Mouse (Mus musculus): ENCODE data around the gene Gm5039. TPM values are rescaled to one million over a fixed set of nuclear protein-coding genes. Genes with fewer than 3 reads are reported as not detected.
"Not testable (repeated sequence)": the region's sequence is repeated elsewhere in the genome, so short reads cannot be mapped to it uniquely, and the experiment has no call there.

Gene Gm5039
- polyA plus RNA-seq (2016; fragmentation: Nextera tagmentation; extraction: Ambion mirVana), result not detected in 2 replicates

DNA sequence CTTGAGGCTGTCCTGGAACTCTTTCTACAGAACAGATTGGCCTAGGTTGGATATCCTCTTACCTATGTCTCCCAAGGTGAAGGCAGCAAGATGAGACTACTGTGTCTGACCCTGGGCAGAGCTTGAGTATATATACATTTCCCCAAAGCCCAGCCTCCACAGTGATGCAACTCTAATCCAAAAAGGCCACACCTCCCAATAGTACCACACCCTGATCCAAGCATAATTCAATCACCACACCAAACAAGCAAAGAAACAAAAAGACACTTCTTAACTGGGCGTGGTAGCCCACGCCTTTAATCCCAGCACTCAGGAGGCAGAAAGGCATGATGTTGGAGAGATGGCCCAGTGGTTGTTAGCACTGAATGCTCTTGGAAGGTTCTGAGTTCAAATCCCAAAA lies at the start of gene Gm5039:
Gene Gm5039, minus strand, starts transcription at position 101 of the 400 bp plus-strand sequence.
- DNase-seq (ENCODE audit: low spot score); H3K4me1 ChIP-seq (replicated peaks); H3K27me3 ChIP-seq (ENCODE audit: insufficient read depth, poor library complexity, severe bottlenecking); H3K9me3 ChIP-seq; H3K36me3 ChIP-seq; H3K27ac ChIP-seq; H3K4me3 ChIP-seq: not testable (repeated sequence)
- WGBS, result 92% methylated on average over 2 of the region's 2 CpGs

DNA sequence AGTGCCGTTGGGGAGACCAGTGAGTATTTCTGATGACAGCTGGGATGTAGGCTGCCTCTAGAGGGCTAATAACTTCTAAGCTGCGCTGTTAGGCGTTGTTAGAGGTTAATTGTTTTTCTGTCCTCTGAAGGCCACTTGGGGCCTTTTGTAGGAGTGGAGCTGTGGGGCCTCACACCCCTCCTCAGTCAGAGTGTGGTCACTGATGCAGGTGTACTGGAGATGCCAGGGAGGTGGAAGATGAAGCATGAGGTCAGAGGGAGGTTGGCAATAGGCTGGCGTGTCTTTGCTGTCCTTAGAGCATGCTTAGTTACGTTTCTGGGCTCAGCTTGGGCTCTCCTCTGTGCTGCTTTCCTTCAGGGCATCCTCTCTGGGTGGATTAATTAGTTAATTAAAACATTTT lies 48.2 kb upstream of the Gm5039 start:
- DNase-seq (ENCODE audit: low spot score), result no peak
- Histone ChIP-seq H3K9me3 (no peaks in the 10 kb centered on the region), H3K4me3 (no peak overlapping the region), H3K36me3 (no peaks in the 10 kb centered on the region), H3K4me1 (replicated peaks) (peaks cover 2% of the 10 kb centered on the region; the same call in 1 of the 2 replicates), H3K27me3 (ENCODE audit: insufficient read depth, poor library complexity, severe bottlenecking) (no peaks in the 10 kb centered on the region), H3K27ac (no peak overlapping the region)
- WGBS, result 83% methylated on average over 5 of the region's 5 CpGs

DNA sequence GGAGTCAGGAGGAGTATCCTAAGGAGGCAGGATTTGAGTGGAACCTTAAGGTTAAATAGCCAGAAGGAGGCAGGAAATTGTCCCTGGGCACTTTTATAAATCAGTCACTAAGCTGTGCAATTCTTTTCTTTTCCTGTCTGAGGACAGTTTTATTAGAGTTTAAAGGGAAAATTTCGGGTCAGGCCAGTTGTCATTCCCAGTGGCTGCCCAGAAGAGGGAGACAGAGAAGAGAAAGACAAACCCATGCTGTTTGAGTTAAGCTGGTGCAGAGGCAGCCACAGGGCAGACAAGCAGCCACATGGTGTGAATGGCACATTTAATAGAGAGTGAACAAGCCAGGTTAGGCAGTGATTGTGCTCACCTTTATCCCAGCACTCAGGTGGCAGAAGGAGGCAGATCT lies 46.5 kb upstream of the Gm5039 start:
- not testable (repeated sequence) for H3K4me3 ChIP-seq; DNase-seq (ENCODE audit: low spot score); H3K27ac ChIP-seq; H3K9me3 ChIP-seq; H3K4me1 ChIP-seq (replicated peaks); H3K36me3 ChIP-seq; H3K27me3 ChIP-seq (ENCODE audit: insufficient read depth, poor library complexity, severe bottlenecking)
- WGBS, result 12% methylated on average over 1 of the region's 1 CpGs

DNA sequence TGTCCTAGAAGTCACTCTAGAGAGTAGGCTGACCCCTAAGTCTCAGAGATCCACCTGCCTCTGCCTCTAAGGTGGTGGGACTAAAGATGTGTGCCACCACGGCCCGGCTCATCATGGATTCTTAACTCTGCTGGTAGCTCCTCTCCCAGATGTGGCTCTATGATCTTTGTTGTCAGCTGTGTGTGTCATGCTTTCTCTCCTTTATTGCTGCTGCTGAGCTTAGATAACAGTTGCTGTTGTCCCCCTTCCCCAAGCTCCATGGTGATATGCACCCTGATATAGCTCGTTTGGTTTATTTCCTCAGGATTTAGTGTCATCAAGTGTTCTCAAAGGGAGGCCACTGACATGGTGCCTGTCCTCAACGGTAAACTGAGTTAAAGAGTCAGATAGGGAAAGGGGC lies 45.9 kb upstream of the Gm5039 start:
- not testable (repeated sequence) for H3K9me3 ChIP-seq; H3K4me1 ChIP-seq (replicated peaks); H3K4me3 ChIP-seq; DNase-seq (ENCODE audit: low spot score); H3K36me3 ChIP-seq; H3K27ac ChIP-seq; H3K27me3 ChIP-seq (ENCODE audit: insufficient read depth, poor library complexity, severe bottlenecking)
- WGBS, result 87% methylated on average over 4 of the region's 4 CpGs

DNA sequence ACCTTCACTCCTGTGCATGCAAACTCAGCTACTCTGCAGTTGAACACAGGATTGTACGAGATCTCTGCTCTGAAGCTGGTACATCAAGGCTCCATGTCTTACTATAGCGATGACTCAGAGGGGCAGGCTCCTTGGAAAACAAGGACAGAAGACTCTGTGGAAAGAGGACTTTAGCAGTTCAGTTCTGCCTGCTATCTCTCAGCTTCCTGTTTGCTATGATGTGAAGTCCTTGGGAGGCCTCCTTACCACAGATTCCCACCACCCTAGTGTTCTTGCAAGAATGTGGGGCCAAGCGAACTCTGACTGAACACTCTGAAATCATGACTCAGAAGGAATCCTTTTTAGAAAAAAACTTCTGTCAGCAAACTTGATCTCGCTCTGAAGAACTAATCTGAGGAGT lies 44.8 kb upstream of the Gm5039 start:
- no peaks in the 10 kb centered on the region for H3K9me3 ChIP-seq
- H3K4me3 ChIP-seq, result no peak overlapping the region
- no peaks in the 10 kb centered on the region for H3K4me1 ChIP-seq (replicated peaks)
- H3K36me3 ChIP-seq, result no peaks in the 10 kb centered on the region
- H3K27ac ChIP-seq, result no peak overlapping the region
- no peak for DNase-seq (ENCODE audit: low spot score)
- WGBS, result 86% methylated on average over 4 of the region's 4 CpGs
- no peaks in the 10 kb centered on the region for H3K27me3 ChIP-seq (ENCODE audit: insufficient read depth, poor library complexity, severe bottlenecking)

DNA sequence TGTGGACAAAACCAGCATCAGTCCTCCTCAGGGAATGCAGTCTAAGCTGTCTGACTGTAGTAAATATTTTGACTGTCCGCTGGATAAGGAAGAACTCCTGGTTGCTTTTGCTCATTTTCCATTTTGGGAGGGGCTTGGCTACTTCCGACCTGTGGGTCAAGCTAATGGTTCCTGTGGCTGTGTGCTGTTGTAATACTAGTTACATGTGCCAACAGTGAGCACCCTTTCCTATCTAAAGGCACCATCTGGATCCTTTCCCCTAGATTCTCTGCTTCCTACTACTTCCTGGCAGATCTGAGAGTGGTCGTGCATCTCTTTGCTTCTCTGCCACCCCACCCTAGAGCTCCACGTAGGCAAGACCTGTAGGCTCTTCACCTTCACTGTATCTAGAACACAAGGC lies 43.8 kb upstream of the Gm5039 start:
- DNase-seq (ENCODE audit: low spot score), result no peak
- Histone ChIP-seq H3K4me3 (no peak overlapping the region), H3K27ac (no peak overlapping the region), H3K4me1 (replicated peaks) (no peaks in the 10 kb centered on the region), H3K9me3 (no peaks in the 10 kb centered on the region), H3K27me3 (ENCODE audit: insufficient read depth, poor library complexity, severe bottlenecking) (no peaks in the 10 kb centered on the region), H3K36me3 (no peaks in the 10 kb centered on the region)
- WGBS, result 89% methylated on average over 4 of the region's 4 CpGs

DNA sequence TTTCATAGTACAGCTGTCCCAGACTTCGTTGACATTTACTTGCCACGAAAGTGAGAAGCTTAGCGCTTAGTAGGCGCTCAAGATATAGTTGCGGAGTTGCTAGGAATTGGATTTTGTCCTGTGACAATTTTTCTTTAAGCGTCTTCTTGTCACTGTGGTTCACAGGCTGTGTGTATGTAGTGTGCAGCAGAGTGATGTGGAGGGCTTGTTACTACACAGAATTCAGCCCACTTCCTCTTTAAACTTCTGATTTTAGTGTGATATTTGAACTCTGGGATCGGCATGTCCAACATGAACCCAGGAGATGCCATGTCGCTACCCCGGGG lies 37.3 kb upstream of the Gm5039 start:
- 52% methylated on average over 9 of the region's 9 CpGs for WGBS
- peak overlapping the region; percentile 78 for H3K4me3 ChIP-seq
- no peak for DNase-seq (ENCODE audit: low spot score)
- H3K27me3 ChIP-seq (ENCODE audit: insufficient read depth, poor library complexity, severe bottlenecking), result no peaks in the 10 kb centered on the region
- no peaks in the 10 kb centered on the region for H3K36me3 ChIP-seq
- peaks cover 9% of the 10 kb centered on the region for H3K4me1 ChIP-seq (replicated peaks)
- H3K27ac ChIP-seq, result peak overlapping the region; percentile 90
- H3K9me3 ChIP-seq, result no peaks in the 10 kb centered on the region

DNA sequence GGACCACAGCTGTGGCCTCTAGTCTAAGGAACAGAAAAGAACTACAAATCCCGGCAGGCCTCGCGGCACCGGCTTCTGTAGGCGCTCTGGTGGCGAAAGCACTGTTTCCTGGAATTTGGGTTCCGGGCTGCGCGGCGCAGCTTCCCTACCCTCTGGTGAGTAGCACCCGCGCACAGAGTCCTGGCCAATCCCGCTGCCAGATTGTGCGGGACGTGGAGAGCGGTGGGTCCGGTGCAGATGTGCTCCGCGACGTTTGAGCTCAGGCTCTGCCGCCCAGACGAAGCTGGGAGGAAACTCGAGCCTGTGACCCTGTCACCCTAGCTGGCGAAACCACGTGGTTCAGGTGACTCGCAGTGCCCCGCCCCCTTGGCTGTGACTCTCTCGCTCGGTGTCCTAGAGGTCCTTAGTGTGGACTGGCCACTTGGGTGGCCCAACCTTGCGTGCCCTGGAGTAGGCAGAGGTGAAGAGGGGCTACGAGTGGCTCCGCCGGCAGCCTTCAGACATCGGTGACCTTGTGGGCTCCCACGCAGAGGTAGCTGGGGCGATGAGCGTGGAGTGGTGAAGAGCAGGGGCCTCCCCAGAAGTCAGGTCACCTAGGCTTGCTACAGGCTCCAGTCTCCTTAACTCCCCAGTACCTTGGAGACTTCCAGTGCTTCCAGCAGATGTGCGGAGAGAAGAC lies 36.8 kb upstream of the Gm5039 start, which contains the start of gene Adck1:
Gene Adck1, plus strand, starts transcription at position 114 of the 679 bp plus-strand sequence.
- Histone ChIP-seq H3K4me3 (peak within 1 kb of the TSS; percentile 78), H3K27ac (peak within 1 kb of the TSS; percentile 90), H3K36me3 (no peaks in the 10 kb centered on the region), H3K9me3 (no peaks in the 10 kb centered on the region), H3K4me1 (replicated peaks) (peaks cover 9% of the 10 kb centered on the region), H3K27me3 (ENCODE audit: insufficient read depth, poor library complexity, severe bottlenecking) (no peaks in the 10 kb centered on the region)
- peak; percentile 90 for DNase-seq (ENCODE audit: low spot score)
- WGBS, result under 1% methylated on average over 38 of the region's 38 CpGs

DNA sequence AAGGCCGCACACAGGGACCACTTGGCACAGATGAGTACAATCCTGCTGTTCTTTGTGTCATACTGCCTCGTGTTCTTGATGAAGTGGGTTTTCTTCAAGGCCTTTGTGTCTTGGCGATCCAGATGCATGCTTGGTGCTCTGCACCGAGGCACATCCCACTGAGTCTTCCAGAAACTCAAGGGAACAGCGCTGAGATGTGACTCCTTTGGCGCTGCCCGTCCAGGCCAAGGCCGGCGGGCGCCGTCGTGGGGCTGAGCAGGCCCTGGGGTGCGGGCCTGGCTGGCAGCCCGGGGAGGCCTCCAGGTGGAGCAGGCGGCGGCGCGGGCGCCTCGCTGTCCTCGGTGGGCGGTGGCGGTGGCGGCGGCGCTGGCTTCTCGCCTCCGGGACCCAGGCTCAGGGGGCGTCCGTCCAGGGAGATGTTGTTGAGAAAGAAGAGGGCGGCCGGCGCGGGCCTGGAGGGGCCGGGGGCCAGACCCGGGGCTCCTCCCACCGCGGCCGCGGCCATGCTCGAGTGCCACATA lies 30.4 kb upstream of the Gm5039 start:
- Histone ChIP-seq H3K4me3 (peak overlapping the region; percentile 44), H3K27me3 (ENCODE audit: insufficient read depth, poor library complexity, severe bottlenecking) (no peaks in the 10 kb centered on the region), H3K4me1 (replicated peaks) (peaks cover 5% of the 10 kb centered on the region), H3K9me3 (no peaks in the 10 kb centered on the region), H3K27ac (peak overlapping the region; percentile 80), H3K36me3 (no peaks in the 10 kb centered on the region)
- 22% methylated on average over 41 of the region's 41 CpGs for WGBS
- DNase-seq (ENCODE audit: low spot score), result peak; percentile 12

DNA sequence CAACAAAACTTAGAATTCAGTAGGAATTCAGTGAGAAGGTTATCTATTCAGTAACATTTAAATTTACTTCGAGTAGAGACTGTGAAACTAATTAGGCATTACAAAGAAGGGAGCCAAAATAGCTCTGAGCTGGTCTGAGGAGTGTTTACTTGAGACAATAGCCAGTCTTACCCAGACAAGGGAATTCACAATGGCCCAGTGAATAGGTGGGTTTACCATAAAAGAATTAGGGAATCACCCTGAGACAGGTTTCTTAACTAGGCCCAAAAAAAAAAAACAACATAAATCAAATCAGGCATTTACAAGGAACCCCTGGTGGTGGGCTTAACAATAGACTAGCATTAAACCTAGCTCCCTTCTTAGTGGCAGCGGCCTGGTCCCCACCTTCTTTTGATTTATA lies 17.5 kb upstream of the Gm5039 start:
- H3K36me3 ChIP-seq; H3K9me3 ChIP-seq; H3K27ac ChIP-seq; H3K4me3 ChIP-seq; DNase-seq (ENCODE audit: low spot score); H3K4me1 ChIP-seq (replicated peaks); H3K27me3 ChIP-seq (ENCODE audit: insufficient read depth, poor library complexity, severe bottlenecking): not testable (repeated sequence)
- WGBS, result 53% methylated on average over 2 of the region's 2 CpGs

DNA sequence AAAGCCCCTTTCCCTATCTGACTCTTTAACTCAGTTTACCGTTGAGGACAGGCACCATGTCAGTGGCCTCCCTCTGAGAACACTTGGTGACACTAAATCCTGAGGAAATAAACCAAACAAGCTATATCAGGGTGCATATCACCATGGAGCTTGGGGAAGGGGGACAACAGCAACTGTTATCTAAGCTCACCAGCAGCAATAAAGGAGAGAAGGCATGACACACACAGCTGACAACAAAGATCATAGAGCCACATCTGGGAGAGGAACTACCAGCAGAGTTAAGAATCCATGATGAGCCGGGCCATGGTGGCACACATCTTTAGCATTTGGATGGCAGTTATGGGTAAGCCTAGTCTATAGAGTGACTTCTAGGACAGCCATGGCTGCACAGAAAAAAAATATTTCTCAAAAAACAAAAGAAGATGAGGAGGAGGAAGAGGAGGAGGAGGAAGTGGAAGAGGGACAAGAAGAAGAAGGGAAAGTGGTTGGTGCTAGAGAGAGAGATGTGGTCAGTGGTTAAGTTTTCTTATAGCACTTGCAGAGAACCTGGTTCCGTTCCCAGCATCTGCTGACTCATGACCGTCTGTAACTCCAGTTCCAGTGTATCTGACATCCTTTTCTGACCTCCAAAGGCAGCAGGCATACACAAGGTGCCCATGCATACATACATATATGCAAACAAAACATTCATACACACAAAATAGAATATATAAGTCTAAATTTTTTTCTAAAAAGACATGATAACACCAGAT lies 13.0 kb upstream of the Gm5039 start:
- not testable (repeated sequence) for H3K36me3 ChIP-seq; DNase-seq (ENCODE audit: low spot score); H3K9me3 ChIP-seq; H3K27ac ChIP-seq; H3K27me3 ChIP-seq (ENCODE audit: insufficient read depth, poor library complexity, severe bottlenecking); H3K4me3 ChIP-seq; H3K4me1 ChIP-seq (replicated peaks)
- WGBS, result 76% methylated on average over 4 of the region's 4 CpGs

DNA sequence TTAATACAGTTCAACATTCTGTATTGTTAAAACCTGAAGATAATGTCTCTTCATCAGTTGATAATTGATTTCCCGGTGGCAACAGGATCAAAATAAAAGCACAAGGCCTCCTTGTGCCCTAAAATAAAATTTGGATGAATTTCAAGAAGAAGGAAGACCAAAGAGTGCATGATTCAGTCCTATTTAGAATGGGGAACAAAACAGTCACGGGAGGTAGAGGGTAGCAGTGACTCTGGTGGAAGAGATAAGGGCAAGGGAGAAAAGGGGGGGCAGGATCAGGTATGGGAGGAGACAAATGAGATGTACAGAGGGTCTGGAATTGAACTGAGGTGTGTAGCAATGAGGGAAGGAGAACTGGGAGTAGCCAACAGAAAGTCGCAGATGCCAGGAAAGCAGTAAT lies 9.3 kb downstream of the Gm5039 start:
- DNase-seq (ENCODE audit: low spot score), result no peak
- WGBS, result 79% methylated on average over 3 of the region's 3 CpGs
- Histone ChIP-seq H3K4me3 (no peak overlapping the region), H3K36me3 (no peaks in the 10 kb centered on the region), H3K27ac (no peak overlapping the region), H3K4me1 (replicated peaks) (no peaks in the 10 kb centered on the region), H3K9me3 (peaks cover 3% of the 10 kb centered on the region; the same call in 1 of the 2 replicates), H3K27me3 (ENCODE audit: insufficient read depth, poor library complexity, severe bottlenecking) (no peaks in the 10 kb centered on the region)

DNA sequence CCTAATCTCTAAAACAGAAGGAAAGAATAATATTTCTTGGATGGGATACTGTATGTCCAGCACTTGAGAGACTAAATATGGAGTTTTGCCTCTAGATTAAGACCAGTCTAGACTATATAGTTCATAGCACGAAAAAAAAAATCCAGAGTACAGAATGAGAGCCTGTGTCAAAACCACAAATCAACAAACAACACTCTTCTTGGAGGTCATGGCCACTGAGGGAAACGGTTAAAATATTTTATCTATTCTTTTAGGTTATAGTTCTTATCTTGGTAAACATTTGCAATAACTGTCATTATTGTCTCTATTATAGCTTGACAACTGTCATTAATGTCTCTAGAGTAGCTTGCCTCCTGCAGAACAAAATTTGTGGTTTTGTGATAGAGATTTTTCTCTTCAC lies 26.7 kb downstream of the Gm5039 start:
- H3K27me3 ChIP-seq (ENCODE audit: insufficient read depth, poor library complexity, severe bottlenecking); H3K27ac ChIP-seq; DNase-seq (ENCODE audit: low spot score); H3K9me3 ChIP-seq; H3K4me3 ChIP-seq; H3K4me1 ChIP-seq (replicated peaks); H3K36me3 ChIP-seq: not testable (repeated sequence)
- 77% methylated on average over 2 of the region's 2 CpGs for WGBS

Data from hindbrain, embryonic 10.5 days (tissue).